Mouse (Mus musculus): ENCODE results near the gene Wdr5.
"Not testable (repeated sequence)": the region's sequence is repeated elsewhere in the genome, so short reads cannot be mapped to it uniquely, and the experiment has no call there.

The Wdr5 gene

GRCm38 (mm10) chr2:27504113-27504885 is 10.7 kb upstream of the Wdr5 start:
- no peak for DNase-seq

GRCm38 (mm10) chr2:27505539-27505938 is 9.4 kb upstream of the Wdr5 start:
- DNase-seq, result no peak

- not testable (repeated sequence) for DNase-seq
Observed at GRCm38 (mm10) chr2:27506658-27507057, 8.3 kb upstream of the Wdr5 start.

- no peak for DNase-seq
Observed at GRCm38 (mm10) chr2:27507562-27507961, 7.4 kb upstream of the Wdr5 start, which contains the start of gene Brd3. Brd3 (minus strand) TSS chr2:27507662.

- DNase-seq, result no peak
Observed at GRCm38 (mm10) chr2:27510706-27511105, 4.3 kb upstream of the Wdr5 start.

- no peak for DNase-seq
Observed at GRCm38 (mm10) chr2:27512909-27513308, 2.0 kb upstream of the Wdr5 start.

- DNase-seq, result no peak
Observed at GRCm38 (mm10) chr2:27513861-27514260, 1.1 kb upstream of the Wdr5 start.

- no peak for DNase-seq
Observed at GRCm38 (mm10) chr2:27515341-27516166, 597 bp downstream of the Wdr5 start.

- no peak for DNase-seq
Observed at GRCm38 (mm10) chr2:27516289-27516688, 1.3 kb downstream of the Wdr5 start.

- DNase-seq, result no peak
Observed at GRCm38 (mm10) chr2:27518283-27518682, 3.3 kb downstream of the Wdr5 start.

GRCm38 (mm10) chr2:27538455-27539330 is 23.7 kb downstream of the Wdr5 start:
- not testable (repeated sequence) for DNase-seq

- DNase-seq, result peak; percentile 56
Observed at GRCm38 (mm10) chr2:27539336-27539735, 24.4 kb downstream of the Wdr5 start.

GRCm38 (mm10) chr2:27539772-27540514 is 25.0 kb downstream of the Wdr5 start:
- peak; percentile 100 for DNase-seq

GRCm38 (mm10) chr2:27540515-27540836 is 25.5 kb downstream of the Wdr5 start:
- DNase-seq, result no peak

GRCm38 (mm10) chr2:27541225-27541624 is 26.3 kb downstream of the Wdr5 start:
- peak; percentile 49 for DNase-seq

- DNase-seq, result no peak
Observed at GRCm38 (mm10) chr2:27544613-27545012, 29.7 kb downstream of the Wdr5 start.

GRCm38 (mm10) chr2:27545517-27545916 is 30.6 kb downstream of the Wdr5 start:
- not testable (repeated sequence) for DNase-seq

- not testable (repeated sequence) for DNase-seq
Observed at GRCm38 (mm10) chr2:27546041-27546440, 31.1 kb downstream of the Wdr5 start.

- no peak for DNase-seq
Observed at GRCm38 (mm10) chr2:27547326-27547725, 32.4 kb downstream of the Wdr5 start.

- DNase-seq, result no peak
Observed at GRCm38 (mm10) chr2:27547986-27548385, 33.0 kb downstream of the Wdr5 start.

GRCm38 (mm10) chr2:27548664-27549369 is 33.9 kb downstream of the Wdr5 start:
- DNase-seq, result no peak
